Mouse (Mus musculus) embryonic fibroblast, embryonic 13.5 days (primary cell): ENCODE measurements around the gene Prkd1. TPM values are rescaled to one million over a fixed set of nuclear protein-coding genes. Genes with fewer than 3 reads are reported as not detected.

Source experiments
- H3K27ac ChIP-seq: 2 replicates; pipeline ENCODE4 v1.5.1; 2012; ENCODE audit warnings: low read length, control low read depth, inconsistent platforms; ENCODE audit not compliant: insufficient read depth
- H3K4me1 ChIP-seq: 2 replicates; pipeline ENCODE4 v1.6.1; 2011; ENCODE audit warnings: low read length; ENCODE audit not compliant: control insufficient read depth, insufficient read depth
- H3K4me3 ChIP-seq: 2 replicates; pipeline ENCODE4 v1.5.1; 2011; ENCODE audit warnings: mild to moderate bottlenecking, control low read depth, low read length; ENCODE audit not compliant: insufficient read depth
- CTCF ChIP-seq: IDR thresholded peaks from 2 replicates; pipeline ENCODE4 v1.5.1; 2011; ENCODE audit warnings: mild to moderate bottlenecking, control low read depth, low read length, moderate library complexity, borderline replicate concordance; ENCODE audit not compliant: insufficient read depth
- POLR2A ChIP-seq: IDR thresholded peaks from 2 replicates; pipeline ENCODE4 v1.6.1; 2011; ENCODE audit warnings: low read depth, mild to moderate bottlenecking, control low read depth, low read length, moderate library complexity
- polyA plus RNA-seq: library from polyadenylated mRNA; stranded (reverse); fragments of >200 nt; gene quantifications from 2 replicates; pipeline ENCODE4 v1.2.4, GENCODE M21; 2011; ENCODE audit warnings: low read depth; ENCODE audit not compliant: missing spikeins, insufficient read length

Gene Prkd1
- polyA plus RNA-seq, 1 experiment, result 20.1 TPM

DNA sequence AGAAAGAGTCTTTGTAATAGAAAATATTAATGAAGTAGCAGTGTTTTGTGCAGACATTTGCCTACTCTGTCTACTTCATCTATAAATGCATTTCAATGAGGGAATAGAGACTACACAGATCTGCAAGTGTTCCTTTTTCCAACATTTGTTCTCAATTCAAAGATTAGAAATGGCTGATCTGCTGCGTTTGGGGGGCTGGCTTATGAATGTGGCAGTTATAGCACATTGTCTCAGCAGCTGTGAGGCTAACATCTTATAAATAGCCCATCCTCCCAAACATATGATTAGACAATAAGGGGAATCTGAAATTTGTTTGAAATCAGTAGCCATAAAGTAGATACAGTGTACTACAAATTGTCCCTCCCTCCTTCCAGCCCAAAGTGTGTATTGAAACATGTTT lies 83.7 kb downstream of the Prkd1 start:
- no peak overlapping the region for H3K27ac ChIP-seq
- TF ChIP-seq POLR2A, result no peak
- no peak for TF ChIP-seq CTCF
- H3K4me3 ChIP-seq, result no peak overlapping the region
- no peaks in the 10 kb centered on the region for H3K4me1 ChIP-seq

DNA sequence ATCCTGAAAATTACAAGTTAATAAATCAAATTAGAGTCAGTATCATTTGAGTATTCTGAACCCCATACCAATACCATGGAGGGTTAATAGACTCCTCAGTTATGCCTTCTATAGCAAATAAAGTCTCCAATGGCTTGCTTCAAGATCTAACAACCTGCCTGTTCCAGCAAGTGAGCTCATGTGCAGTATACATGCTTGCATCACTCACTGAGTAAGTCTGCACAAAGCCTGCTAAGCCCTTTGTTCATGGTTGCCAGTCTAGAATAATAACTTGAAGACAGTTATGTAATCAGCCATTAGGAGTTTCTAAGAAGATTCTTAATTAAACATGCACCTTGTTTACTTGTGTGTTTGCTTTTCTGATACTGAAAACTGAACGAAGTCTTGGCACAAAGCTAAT lies 88.4 kb downstream of the Prkd1 start:
- H3K4me3 ChIP-seq, result no peak overlapping the region
- no peak overlapping the region for H3K27ac ChIP-seq
- no peak for TF ChIP-seq CTCF
- TF ChIP-seq POLR2A, result no peak
- H3K4me1 ChIP-seq, result peaks cover 3% of the 10 kb centered on the region; the same call in 1 of the 2 replicates

DNA sequence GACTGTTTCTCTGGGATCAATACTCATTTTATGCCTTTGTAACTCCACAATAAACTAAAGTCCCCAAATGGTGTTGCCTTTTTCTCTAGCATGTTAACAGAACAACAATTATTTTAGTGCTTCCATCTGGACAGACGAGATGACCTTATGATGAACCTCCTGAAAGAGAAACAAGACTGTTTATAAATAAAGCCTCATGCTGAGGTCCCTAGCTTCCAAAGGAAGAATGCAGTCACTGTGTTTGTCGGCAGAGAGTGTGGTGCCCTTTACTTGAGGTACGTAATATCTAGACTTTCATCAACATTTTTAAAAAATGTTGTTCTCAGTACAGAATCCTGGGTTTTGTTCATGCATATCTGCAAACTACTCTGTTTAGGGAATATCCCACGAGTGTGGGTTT lies 90.7 kb downstream of the Prkd1 start:
- H3K4me3 ChIP-seq, result no peak overlapping the region
- no peak for TF ChIP-seq CTCF
- TF ChIP-seq POLR2A, result no peak

DNA sequence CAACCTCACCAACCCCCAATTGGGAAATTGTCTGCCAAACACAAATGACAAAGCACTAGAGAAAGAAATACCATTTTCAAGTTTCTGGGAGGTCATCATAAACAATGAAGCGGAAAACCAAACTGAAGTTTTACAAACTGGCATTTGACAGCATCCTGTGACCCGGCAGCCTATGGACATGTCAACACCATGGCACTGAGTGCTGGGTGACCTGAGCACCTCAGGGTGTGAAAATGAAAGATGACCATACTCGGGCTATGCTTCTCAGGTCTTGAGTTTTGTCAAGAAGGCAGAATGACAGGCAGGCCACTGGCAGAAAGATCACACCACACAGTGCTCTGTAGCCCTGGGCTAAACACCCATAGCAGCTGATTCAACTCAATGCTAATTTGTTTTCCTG lies 94.7 kb downstream of the Prkd1 start:
- Histone ChIP-seq H3K27ac (no peak overlapping the region), H3K4me1 (0 out of 2 replicates have a peak, but pooled peaks cover 5% of the 10 kb centered on the region), H3K4me3 (no peak overlapping the region)
- TF ChIP-seq CTCF (no peak), POLR2A (no peak)

More for the DNA sequence above, 90.7 kb downstream of the Prkd1 start:
- Histone ChIP-seq H3K27ac (peak overlapping the region; percentile 86), H3K4me1 (peaks cover 3% of the 10 kb centered on the region; the same call in 1 of the 2 replicates)

DNA sequence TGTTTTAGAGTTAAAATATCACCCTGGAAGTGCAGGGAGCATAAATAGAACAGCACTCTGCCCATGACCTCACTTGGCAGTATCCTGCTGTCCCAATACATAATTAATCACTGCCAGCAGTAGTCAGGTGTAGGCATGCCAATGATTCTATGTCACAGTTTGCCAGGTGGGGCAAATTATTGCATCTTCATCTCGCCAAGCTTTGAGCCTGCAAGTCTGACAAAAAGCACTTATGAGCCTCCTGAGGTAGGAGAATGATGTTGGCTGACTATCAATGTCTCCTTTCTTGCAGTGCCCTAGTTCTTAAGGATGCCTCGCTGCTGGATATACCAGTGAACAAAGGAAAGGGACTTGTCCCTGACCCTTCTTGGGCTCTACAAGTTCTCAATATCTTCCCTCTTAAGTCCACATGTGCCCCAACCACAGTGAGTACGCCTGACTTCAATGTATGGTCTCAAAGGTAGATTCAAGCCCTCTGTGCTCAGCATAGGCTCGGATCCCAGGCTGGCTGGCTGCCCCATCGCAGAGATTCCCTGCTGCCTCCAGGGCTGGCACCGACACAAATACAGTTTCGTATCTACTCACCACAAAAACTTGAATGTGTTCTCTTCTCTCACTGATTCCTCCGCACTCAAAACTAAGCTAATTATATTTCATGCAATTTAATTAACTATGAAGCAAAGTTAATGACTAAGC lies 98.9 kb downstream of the Prkd1 start:
- peaks cover 10% of the 10 kb centered on the region for H3K4me1 ChIP-seq
- H3K27ac ChIP-seq, result no peak overlapping the region
- no peak for TF ChIP-seq POLR2A
- no peak for TF ChIP-seq CTCF
- H3K4me3 ChIP-seq, result no peak overlapping the region

DNA sequence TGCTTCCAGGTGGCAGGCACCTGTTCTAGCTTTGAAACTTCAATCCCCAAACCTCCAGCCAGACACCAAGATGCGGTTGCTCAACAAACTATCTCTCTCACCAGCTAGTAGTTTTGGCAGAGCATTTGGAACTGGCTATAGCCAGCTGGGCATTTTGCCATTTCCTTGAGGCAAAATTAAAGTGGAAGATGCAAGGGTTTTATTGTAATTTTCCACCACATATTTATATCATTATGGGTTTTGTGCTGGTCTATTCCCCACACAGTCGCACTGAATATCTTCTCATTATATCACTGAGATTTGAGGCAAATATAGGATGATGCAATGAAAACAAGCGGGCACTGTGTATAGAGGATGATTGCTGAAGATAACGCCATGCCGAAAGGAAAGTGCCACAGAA lies 102.5 kb downstream of the Prkd1 start:
- Histone ChIP-seq H3K4me3 (no peak overlapping the region), H3K27ac (no peak overlapping the region; the same call in 1 of the 2 replicates), H3K4me1 (peaks cover 10% of the 10 kb centered on the region)
- no peak for TF ChIP-seq CTCF
- TF ChIP-seq POLR2A, result no peak

DNA sequence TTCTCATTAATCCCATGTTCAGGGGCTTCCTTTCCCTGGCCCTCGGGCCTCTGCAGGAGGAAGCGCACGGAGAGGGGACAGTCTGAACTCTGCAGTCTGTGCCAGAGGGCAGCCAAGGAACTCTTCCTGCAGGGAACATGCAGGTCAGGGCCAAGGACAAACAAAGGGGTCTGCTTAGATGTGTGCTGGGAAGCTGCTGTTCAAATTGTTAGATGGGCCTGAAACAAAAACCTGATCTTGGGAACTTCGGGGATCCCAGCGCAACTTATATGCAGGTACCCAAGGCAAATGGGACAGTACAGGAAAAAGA lies 103.3 kb downstream of the Prkd1 start:
- Histone ChIP-seq H3K4me1 (peaks cover 10% of the 10 kb centered on the region), H3K4me3 (no peak overlapping the region), H3K27ac (peak overlapping the region; percentile 81; the same call in 1 of the 2 replicates)
- no peak for TF ChIP-seq CTCF
- no peak for TF ChIP-seq POLR2A

DNA sequence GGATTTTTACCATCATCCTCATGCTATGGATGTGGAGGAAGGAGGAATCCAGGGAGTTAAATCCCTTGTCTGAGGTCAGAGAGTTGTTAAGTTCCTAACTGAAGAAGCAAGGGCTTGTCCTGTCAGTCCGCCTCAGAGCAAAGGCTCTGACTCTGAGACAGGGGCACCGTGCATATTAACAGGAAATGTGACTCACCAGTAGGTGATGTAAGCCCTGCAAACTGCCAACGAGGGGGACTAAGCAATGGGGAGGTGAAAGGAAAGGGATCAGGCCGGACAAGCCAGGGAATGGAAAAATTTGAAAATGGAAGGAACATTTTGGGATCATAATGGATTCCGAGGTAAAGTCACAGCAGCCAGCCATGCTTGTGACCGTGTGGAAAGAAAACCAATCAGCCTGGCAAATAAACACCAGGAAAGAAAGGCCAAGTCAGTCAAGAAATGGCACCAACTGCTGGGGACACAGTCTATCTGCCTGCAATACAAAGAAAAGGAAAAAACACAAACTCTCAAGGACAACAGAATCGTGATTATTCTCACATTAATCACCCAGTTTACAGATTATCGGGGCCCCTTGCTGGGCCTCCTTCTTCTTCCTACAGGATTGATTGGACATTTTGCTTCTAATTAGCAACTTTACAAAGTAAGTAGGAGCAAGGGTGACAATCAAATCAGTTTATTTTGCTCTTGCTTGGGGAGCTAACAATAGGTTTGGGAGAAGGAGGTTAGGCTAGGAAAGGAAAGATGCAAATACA lies 103.9 kb downstream of the Prkd1 start:
- TF ChIP-seq CTCF, result no peak
- TF ChIP-seq POLR2A, result 0 out of 2 replicates have a peak, but pooled peaks have one; percentile 41
- peak overlapping the region; percentile 81 for H3K27ac ChIP-seq
- H3K4me1 ChIP-seq, result peaks cover 8% of the 10 kb centered on the region
- no peak overlapping the region for H3K4me3 ChIP-seq

DNA sequence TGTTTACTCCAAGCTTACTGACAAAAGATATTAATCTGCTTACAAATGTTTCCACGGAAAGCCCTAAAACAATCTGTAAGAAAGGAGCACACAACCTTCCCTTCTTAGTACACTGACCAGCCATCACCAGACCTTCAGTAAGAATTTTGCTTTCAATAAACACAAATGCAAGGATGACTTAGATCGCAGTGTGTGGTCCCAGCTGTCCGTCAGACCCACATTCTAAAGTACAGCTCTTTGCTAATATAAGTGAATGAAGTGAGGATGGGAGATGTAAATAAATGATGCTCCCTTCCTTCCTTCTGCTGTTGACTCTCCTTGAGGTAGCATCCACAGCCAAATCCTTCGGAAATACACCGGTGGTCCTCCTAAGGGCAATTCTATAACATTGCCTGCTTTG lies 108.1 kb downstream of the Prkd1 start:
- Histone ChIP-seq H3K4me1 (peaks cover 4% of the 10 kb centered on the region; the same call in 1 of the 2 replicates), H3K4me3 (no peak overlapping the region), H3K27ac (no peak overlapping the region)
- TF ChIP-seq CTCF, result no peak
- no peak for TF ChIP-seq POLR2A

DNA sequence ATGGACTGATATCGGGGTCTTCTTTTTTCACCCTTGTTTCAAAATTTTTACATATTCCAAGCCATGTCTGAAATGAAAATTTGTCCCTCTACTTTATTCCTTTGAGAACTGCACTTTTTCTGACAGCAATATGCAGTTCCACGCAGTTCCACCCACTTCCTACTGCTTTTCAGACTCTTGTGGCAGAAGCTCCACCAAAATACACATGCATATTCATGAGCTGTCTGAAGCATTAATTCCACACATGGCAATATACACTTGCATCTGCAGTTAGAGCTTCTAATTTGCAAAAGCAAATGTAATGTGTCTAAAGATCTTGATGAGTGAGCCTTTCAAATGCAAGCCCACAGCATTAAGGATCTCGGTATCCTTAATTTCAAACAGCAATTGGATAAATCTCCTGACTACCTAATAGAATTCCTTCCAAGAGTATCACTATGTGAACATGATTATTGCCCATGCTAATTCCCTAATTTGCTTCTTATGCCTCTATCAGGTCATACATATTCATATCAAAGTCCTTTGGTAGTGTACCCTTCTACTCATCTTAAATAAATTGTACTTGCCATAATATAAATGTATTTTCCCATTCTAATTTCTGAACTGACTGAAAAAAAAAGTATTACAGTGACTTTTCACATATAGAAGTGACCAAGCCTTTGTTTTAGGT lies 110.5 kb downstream of the Prkd1 start:
- no peaks in the 10 kb centered on the region for H3K4me1 ChIP-seq
- H3K27ac ChIP-seq, result no peak overlapping the region
- no peak overlapping the region for H3K4me3 ChIP-seq
- TF ChIP-seq CTCF, result no peak
- no peak for TF ChIP-seq POLR2A
